Mouse (Mus musculus) lung, postnatal 0 days (tissue): ENCODE measurements around the gene Arf1. TPM values are rescaled to one million over a fixed set of nuclear protein-coding genes. Genes with fewer than 3 reads are reported as not detected.

Experiments
- ATAC-seq: fragments of 200-750 bp; cut with Nextera tagmentation; 2 replicates; pipeline ENCODE4 v1.8.0; 2017; ENCODE audit warnings: moderate library complexity
- DNase-seq: peaks from one replicate; pipeline ENCODE4 v3.0.0-alpha.2; 2016; ENCODE audit warnings: low spot score
- H3K27ac ChIP-seq: fragments of 300-500 bp; sonication (generic); 2 replicates; pipeline ENCODE4 v1.5.1; 2014; ENCODE audit warnings: antibody characterized with exemption, mild to moderate bottlenecking, low read length, mixed read lengths
- H3K27me3 ChIP-seq: fragments of 300-500 bp; sonication (generic); replicated peaks from 2 replicates; pipeline ENCODE4 v1.6.1; 2014; ENCODE audit warnings: low read length, mixed read lengths; ENCODE audit not compliant: insufficient read depth
- H3K36me3 ChIP-seq: fragments of 300-500 bp; sonication (generic); 2 replicates; pipeline ENCODE4 v1.6.1; 2014; ENCODE audit warnings: low read length, mixed read lengths; ENCODE audit not compliant: insufficient read depth
- H3K4me1 ChIP-seq: fragments of 300-500 bp; sonication (generic); 2 replicates; pipeline ENCODE4 v1.6.1; 2014; ENCODE audit warnings: antibody characterized with exemption, low read depth, low read length, mixed read lengths; ENCODE audit not compliant: insufficient read depth
- H3K4me2 ChIP-seq: fragments of 300-500 bp; sonication (generic); replicated peaks from 2 replicates; pipeline ENCODE4 v1.6.1; 2014; ENCODE audit warnings: low read depth, mild to moderate bottlenecking, low read length, moderate library complexity, mixed read lengths
- H3K4me3 ChIP-seq: fragments of 300-500 bp; sonication (generic); 2 replicates; pipeline ENCODE4 v1.5.1; 2014; ENCODE audit warnings: low read depth, low read length
- H3K9ac ChIP-seq: fragments of 300-500 bp; sonication (generic); replicated peaks from 2 replicates; pipeline ENCODE4 v1.6.1; 2014; ENCODE audit warnings: low read depth, mild to moderate bottlenecking
- H3K9me3 ChIP-seq: fragments of 300-500 bp; sonication (generic); 2 replicates; pipeline ENCODE4 v1.6.1; 2016; ENCODE audit warnings: low read length, mixed read lengths
- CTCF ChIP-seq: IDR thresholded peaks from 2 replicates; pipeline ENCODE4 v1.5.1; 2016; ENCODE audit warnings: antibody characterized with exemption, mild to moderate bottlenecking
- EP300 ChIP-seq: IDR thresholded peaks from 2 replicates; pipeline ENCODE4 v1.6.1; 2016; ENCODE audit warnings: antibody characterized with exemption, mild to moderate bottlenecking, control low read depth
- WGBS: fragments of 180-500 bp; shearing (Covaris S2); extraction: QIAGEN DNeasy Blood & Tissue Kit; methylation state at CpG from one replicate; pipeline ENCODE4 v1.1.7; 2014; 5-methylcytosine and 5-hydroxymethylcytosine counted together
- polyA plus RNA-seq: library from polyadenylated mRNA; unstranded; fragments of >200 nt; fragmentation: Nextera tagmentation; extraction: Ambion mirVana; gene quantifications from 2 replicates; pipeline ENCODE4 v1.2.1, GENCODE M21; 2015

Arf1 gene
- polyA plus RNA-seq, result 630 and 647 TPM in 2 replicates

DNA sequence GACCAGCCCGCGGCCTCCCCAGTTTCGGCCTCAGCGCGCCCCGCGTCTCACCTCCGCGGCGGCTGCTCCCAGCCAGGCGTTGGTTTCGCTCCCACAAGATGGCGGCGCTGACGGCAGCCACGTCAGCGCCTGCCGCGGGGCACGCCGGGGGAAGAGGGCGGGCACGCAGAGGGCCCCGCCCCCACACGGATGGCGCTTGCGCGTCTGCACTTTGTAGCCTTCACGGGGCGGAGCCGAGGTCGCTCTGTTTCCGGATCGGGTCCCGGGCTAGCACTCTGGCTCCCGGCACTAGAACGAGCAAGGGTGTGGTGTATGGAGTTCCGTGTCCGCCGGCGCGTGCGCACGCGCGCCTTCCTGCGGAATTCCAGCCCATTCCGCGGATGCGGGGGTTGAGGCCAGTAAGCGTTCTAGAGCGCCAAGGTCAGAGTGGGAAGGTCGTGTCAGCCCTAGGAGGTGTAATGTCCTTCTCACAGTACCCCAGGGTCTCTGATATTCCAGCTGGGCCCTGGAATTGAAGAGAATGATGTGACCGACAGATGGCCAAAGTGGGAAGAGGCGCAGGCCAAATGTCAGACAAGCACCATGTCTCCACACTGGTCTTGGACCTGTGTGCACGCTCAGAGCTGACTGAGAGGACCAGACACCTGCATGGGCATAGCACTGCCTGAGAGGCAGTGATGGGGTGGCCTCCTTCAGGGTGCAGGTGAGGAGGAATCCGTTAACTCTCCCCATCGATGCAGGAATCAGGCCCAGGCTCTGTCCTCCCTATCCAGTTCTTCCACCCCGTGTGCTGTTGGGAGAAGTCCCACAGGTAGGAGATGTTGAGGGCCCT is at the start of gene Arf1:
TSS of gene Arf1 (minus strand) at position 149 of the 832 bp plus-strand sequence.
- Histone ChIP-seq H3K4me1 (peaks cover 31% of the 10 kb centered on the region), H3K27me3 (no peaks in the 10 kb centered on the region), H3K9ac (peak within 1 kb of the TSS; percentile 99), H3K36me3 (no peaks in the 10 kb centered on the region), H3K4me3 (peak within 1 kb of the TSS; percentile 99), H3K4me2 (peak within 1 kb of the TSS; percentile 93), H3K9me3 (no peaks in the 10 kb centered on the region), H3K27ac (peak within 1 kb of the TSS; percentile 99)
- peak; percentile 97 for DNase-seq
- peak; percentile 96 for ATAC-seq
- peak; percentile 17; the same call in 1 of the 2 replicates for TF ChIP-seq CTCF
- no peak for TF ChIP-seq EP300
- 6% methylated on average over 52 of the region's 59 CpGs for WGBS

DNA sequence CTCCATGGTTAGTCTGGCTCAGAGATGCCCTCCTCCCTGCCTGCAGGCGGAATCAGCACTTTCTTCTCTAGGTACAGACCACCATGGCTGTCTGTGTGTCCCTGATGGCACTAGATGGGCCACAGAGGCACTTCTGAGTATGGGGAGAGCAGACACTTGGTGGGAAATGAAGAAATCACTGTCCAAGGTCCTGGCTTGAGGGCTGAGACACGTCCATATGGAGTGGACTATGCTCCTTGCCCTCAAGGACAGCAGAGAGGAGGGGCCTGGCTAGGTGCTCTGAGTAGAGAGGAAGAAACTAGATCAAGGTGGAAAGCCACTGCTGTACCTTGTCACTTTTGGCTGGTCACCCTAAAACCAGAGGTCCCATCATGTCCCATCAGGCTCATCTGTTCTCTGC is 48.8 kb upstream of the Arf1 start:
- Histone ChIP-seq H3K9me3 (no peaks in the 10 kb centered on the region), H3K4me3 (no peak overlapping the region), H3K36me3 (no peaks in the 10 kb centered on the region), H3K9ac (no peak overlapping the region), H3K27me3 (no peaks in the 10 kb centered on the region), H3K27ac (no peak overlapping the region), H3K4me1 (no peaks in the 10 kb centered on the region), H3K4me2 (no peak overlapping the region)
- 25% methylated on average over 2 of the region's 2 CpGs for WGBS
- TF ChIP-seq EP300, result no peak
- TF ChIP-seq CTCF, result no peak
- DNase-seq, result no peak
- no peak for ATAC-seq

DNA sequence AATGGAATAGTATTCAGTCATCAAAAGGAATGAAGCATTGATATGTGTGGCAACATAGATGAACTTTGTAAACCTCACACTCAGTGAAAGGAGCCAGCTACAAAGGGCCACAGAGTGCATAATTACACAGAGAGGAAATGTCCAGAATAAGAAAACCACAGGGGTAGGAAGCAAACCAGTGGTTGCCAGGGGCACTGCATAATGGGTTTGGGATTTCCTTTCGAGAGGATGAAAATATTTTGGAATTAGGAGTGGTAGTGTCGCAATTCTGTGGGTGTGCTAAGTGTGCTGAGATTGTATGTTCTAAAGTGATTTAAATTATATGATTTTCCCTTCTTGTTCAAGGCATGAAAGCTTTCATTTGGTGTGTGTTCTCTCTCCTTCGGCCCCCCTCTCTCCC is 46.1 kb upstream of the Arf1 start:
- H3K4me2 ChIP-seq, result no peak overlapping the region
- ATAC-seq, result peak; percentile 57
- no peaks in the 10 kb centered on the region for H3K9me3 ChIP-seq
- H3K27me3 ChIP-seq, result no peaks in the 10 kb centered on the region
- TF ChIP-seq EP300, result no peak
- TF ChIP-seq CTCF, result no peak
- H3K27ac ChIP-seq, result no peak overlapping the region
- H3K4me3 ChIP-seq, result no peak overlapping the region
- 40% methylated on average over 3 of the region's 3 CpGs for WGBS
- H3K4me1 ChIP-seq, result no peaks in the 10 kb centered on the region
- no peak overlapping the region for H3K9ac ChIP-seq
- DNase-seq, result peak; percentile 46
- no peaks in the 10 kb centered on the region for H3K36me3 ChIP-seq

DNA sequence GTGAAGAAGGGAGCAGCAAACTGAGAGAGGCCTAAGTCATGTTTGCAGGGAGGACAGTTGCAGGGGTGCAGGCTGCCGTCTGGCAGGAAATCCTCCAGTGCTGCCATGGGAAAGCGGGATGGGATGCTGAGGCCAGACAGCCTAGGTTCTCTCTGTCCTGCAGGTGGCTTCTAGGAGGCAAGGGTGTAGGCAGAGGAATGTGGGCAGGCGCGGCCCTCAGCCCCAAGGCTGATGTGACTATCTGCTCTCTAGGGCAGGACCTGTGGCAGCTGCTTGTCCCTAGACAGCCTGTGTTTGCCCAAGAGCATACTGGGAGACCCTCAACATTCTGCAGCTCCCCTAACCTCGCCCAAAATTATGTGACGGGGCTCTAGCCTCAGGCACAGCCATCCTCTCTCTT is 38.7 kb upstream of the Arf1 start:
- ATAC-seq (peak; percentile 59), DNase-seq (no peak)
- H3K4me3 ChIP-seq, result no peak overlapping the region
- no peak overlapping the region; the same call in 1 of the 2 replicates for H3K27ac ChIP-seq
- TF ChIP-seq EP300 (no peak), CTCF (peak; percentile 17; the same call in 1 of the 2 replicates)
- no peak overlapping the region for H3K4me2 ChIP-seq
- H3K27me3 ChIP-seq, result no peaks in the 10 kb centered on the region
- no peak overlapping the region for H3K9ac ChIP-seq
- H3K4me1 ChIP-seq, result peaks cover 5% of the 10 kb centered on the region
- no peaks in the 10 kb centered on the region for H3K36me3 ChIP-seq
- H3K9me3 ChIP-seq, result no peaks in the 10 kb centered on the region
- 18% methylated on average over 6 of the region's 6 CpGs for WGBS

DNA sequence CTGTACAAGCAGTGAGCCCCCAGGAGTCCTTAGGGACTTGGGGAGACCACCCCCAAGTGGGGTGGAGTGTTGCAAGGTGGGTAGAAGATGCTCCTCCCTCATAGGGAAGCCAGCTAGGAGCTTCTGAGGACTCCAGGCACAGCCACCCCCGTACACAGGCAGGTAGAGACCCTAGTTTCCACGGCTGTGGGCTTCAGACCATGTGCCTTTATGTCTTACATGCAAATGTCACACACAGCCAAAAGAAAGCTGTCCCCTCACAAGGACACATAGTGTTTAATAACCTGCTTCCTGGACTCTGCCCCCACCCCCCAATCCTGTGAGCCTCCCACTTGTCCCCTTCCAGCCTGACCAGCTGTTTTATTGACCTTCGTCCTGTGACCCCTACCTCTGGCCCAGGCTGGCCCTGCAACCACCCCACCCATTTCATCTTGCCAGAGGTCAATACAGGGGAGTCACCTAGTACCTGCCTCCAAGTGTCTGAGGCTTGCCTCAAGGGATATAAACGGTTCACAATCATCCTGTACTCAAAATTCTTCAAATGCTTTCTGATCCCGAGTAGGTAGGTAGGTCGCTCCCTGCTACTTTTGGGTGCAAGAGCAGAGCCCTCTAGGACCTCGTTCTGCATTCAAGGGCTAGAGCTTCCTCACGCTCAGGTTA is 37.2 kb upstream of the Arf1 start:
- no peak overlapping the region for H3K9ac ChIP-seq
- H3K27me3 ChIP-seq, result no peaks in the 10 kb centered on the region
- ATAC-seq, result no peak
- no peak overlapping the region for H3K4me3 ChIP-seq
- H3K4me1 ChIP-seq, result peaks cover 5% of the 10 kb centered on the region
- 0 out of 2 replicates have a peak, but pooled peaks have one; percentile 7 for TF ChIP-seq EP300
- TF ChIP-seq CTCF, result no peak
- WGBS, result 56% methylated on average over 8 of the region's 8 CpGs
- H3K36me3 ChIP-seq, result no peaks in the 10 kb centered on the region
- H3K9me3 ChIP-seq, result no peaks in the 10 kb centered on the region
- no peak overlapping the region for H3K4me2 ChIP-seq
- DNase-seq, result no peak
- H3K27ac ChIP-seq, result peak overlapping the region; percentile 64; the same call in 1 of the 2 replicates

DNA sequence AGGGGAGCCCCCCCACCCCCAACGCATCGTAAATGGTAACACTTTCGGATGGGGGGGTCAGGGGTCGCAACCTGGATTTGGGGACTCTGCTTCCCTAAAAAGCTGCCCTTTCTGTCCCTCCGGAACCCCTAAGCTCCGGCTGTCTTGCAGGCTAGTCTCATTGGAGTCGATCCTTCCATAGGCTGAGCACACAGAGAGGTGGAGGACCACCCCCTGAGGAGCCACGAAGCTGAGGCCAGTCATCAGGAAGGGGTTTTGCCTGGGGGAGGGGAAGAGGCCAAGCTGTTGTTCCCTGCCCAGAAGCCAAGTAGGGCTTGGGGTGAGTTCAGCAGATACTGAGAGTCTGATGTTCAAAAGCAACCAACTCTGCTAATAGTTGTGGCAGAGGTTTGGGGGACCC is 36.5 kb upstream of the Arf1 start:
- Histone ChIP-seq H3K27ac (peak overlapping the region; percentile 64; the same call in 1 of the 2 replicates), H3K9me3 (no peaks in the 10 kb centered on the region), H3K4me1 (peaks cover 5% of the 10 kb centered on the region), H3K9ac (peak overlapping the region; percentile 51), H3K4me2 (peak overlapping the region; percentile 91), H3K4me3 (peak overlapping the region; percentile 50), H3K27me3 (no peaks in the 10 kb centered on the region), H3K36me3 (no peaks in the 10 kb centered on the region)
- 8% methylated on average over 8 of the region's 8 CpGs for WGBS
- DNase-seq, result no peak
- TF ChIP-seq CTCF (no peak), EP300 (no peak)
- no peak for ATAC-seq
